Mouse (Mus musculus) hindbrain, embryonic 10.5 days (tissue): ENCODE results near the gene Poc1b. TPM values are rescaled to one million over a fixed set of nuclear protein-coding genes. Genes with fewer than 3 reads are reported as not detected.
A peak's percentile ranks its signal among the peaks of the same experiment; 100 is the strongest.

Source experiments
- DNase-seq: peaks from one replicate; pipeline ENCODE4 v3.0.0-alpha.2; 2017; ENCODE audit warnings: low spot score
- H3K27ac ChIP-seq: fragments of 300-500 bp; sonication (generic); 2 replicates; pipeline ENCODE4 v1.5.1; 2016; ENCODE audit warnings: mild to moderate bottlenecking, moderate library complexity
- H3K27me3 ChIP-seq: fragments of 300-500 bp; sonication (generic); 2 replicates; pipeline ENCODE4 v1.6.1; 2016; ENCODE audit warnings: mild to moderate bottlenecking; ENCODE audit not compliant: poor library complexity, insufficient read depth, severe bottlenecking
- H3K36me3 ChIP-seq: fragments of 300-500 bp; sonication (generic); 2 replicates; pipeline ENCODE4 v1.6.1; 2016; ENCODE audit warnings: mild to moderate bottlenecking, moderate library complexity
- H3K4me1 ChIP-seq: fragments of 300-500 bp; sonication (generic); replicated peaks from 2 replicates; pipeline ENCODE4 v1.6.1; 2016; ENCODE audit warnings: mild to moderate bottlenecking
- H3K4me3 ChIP-seq: fragments of 300-500 bp; sonication (generic); 2 replicates; pipeline ENCODE4 v1.5.1; 2016; ENCODE audit warnings: mild to moderate bottlenecking, moderate library complexity
- H3K9me3 ChIP-seq: fragments of 300-500 bp; sonication (generic); 2 replicates; pipeline ENCODE4 v1.6.1; 2016; ENCODE audit warnings: mild to moderate bottlenecking, moderate library complexity
- WGBS: fragments of 180-500 bp; shearing (Covaris S2); methylation state at CpG from one replicate; pipeline ENCODE4 v1.1.7; 2016; 5-methylcytosine and 5-hydroxymethylcytosine counted together
- polyA plus RNA-seq: library from polyadenylated mRNA; unstranded; fragments of >200 nt; fragmentation: Nextera tagmentation; extraction: Ambion mirVana; gene quantifications from 2 replicates; pipeline ENCODE4 v1.2.1, GENCODE M21; 2016

Poc1b gene
- polyA plus RNA-seq: 27.6 and 33.4 TPM in 2 replicates

DNA sequence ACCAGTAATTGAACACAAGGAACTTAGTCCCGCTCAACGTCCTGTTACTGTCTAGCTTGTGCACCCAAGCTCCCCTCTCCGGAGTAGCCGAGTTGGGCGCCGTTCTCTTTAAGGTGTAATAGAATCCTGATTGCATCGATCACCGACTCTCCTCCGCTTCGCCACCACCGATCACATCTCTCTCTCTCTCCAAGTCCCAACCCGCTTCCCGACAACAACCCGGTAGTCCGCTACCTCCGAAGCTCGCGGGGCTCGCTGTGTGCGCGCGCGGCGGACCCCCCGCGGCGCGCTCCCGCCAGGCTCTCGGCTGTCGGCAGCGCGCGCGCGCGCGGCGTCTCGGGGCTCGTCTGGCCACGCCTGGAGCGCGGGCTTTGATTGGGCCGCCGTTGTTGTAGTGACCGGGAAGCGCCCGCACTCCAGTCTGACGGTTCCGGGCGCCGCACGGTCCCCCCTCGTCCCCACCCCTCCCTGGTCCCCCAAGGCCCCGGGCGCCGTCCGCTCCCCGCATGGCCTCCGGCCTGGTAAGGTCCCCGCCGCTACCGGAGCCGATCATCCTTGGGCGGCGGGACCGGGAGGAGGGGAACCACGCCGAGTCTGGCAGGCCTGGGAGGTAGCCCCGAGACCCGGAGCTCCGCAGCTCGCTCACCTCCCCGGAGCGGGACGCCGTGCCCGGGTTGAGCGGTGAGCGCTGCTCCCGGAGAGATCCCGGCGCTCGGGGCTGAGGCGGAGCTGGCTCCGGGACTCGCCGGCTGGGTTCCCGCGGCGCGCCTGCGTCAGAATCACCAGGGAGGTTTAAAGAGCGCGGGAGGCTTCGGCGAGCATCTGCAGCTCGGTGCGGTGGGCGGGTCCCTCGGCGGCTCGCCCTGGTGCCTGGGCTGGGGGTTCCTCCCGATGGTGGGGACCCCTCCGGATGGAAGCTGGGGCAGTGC, at the start of gene Poc1b:
Gene Poc1b (plus strand): TSS at position 334 of the 929 bp plus-strand sequence.
- DNase-seq: peak; percentile 91

DNA sequence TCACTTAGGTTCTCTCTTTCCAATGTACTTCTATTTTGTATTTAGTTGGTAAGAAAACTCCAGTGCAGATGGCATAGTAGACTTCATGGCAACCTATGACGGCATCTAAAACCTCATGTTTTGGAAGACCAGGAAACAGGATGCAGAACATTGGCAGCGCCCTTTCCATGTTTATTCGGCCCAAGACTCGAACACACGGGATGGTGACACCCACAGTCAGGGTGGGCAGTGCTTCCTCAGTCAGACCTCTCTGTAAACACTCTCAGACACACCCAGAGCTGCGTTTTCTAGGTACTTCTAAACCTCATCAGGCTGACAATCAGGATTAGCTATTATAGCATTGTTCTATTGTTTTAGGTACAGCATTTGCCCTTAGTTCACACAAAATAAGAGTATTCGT, 46.2 kb upstream of the Poc1b start:
- H3K4me1 ChIP-seq: no peaks in the 10 kb centered on the region
- no peaks in the 10 kb centered on the region for H3K36me3 ChIP-seq
- WGBS: 88% methylated on average over 7 of the region's 7 CpGs
- DNase-seq: no peak
- H3K9me3 ChIP-seq: no peaks in the 10 kb centered on the region
- no peak overlapping the region for H3K27ac ChIP-seq
- no peak overlapping the region for H3K4me3 ChIP-seq
- H3K27me3 ChIP-seq: no peaks in the 10 kb centered on the region

More for the DNA sequence above, at the start of gene Poc1b:
- Histone ChIP-seq H3K36me3 (peaks cover 35% of the 10 kb centered on the region), H3K4me3 (peak within 1 kb of the TSS; percentile 97), H3K4me1 (peaks cover 24% of the 10 kb centered on the region), H3K9me3 (0 out of 2 replicates have a peak, but pooled peaks cover 3% of the 10 kb centered on the region), H3K27me3 (no peaks in the 10 kb centered on the region), H3K27ac (peak within 1 kb of the TSS; percentile 96)
- under 1% methylated on average over 106 of the region's 106 CpGs for WGBS

DNA sequence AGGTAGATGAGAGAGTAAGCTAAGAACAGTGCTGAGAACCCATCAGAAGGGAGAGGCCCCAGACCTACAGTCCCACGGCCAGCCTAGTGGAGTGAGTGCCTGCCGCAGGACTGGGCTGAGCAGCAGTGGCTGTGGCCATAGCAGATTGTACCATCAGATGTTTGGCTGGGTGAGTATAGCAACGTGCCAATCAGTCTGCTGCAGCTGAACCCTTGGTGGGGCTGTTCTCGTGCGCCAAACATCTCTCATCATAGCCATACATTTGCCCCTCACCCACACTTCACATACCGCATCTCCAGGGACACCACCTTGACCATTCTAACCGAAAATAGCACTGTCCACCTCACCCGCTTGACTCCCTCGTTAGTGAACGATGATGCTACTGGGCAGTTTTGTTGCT, 45.4 kb upstream of the Poc1b start:
- Histone ChIP-seq H3K27ac (no peak overlapping the region), H3K36me3 (no peaks in the 10 kb centered on the region), H3K9me3 (no peaks in the 10 kb centered on the region), H3K4me3 (no peak overlapping the region), H3K4me1 (no peaks in the 10 kb centered on the region), H3K27me3 (no peaks in the 10 kb centered on the region)
- DNase-seq: no peak
- 93% methylated on average over 10 of the region's 10 CpGs for WGBS

GRCm38 (mm10) chr10:99062546-99062945, 44.3 kb upstream of the Poc1b start:
- Histone ChIP-seq H3K9me3 (no peaks in the 10 kb centered on the region), H3K4me3 (no peak overlapping the region), H3K4me1 (no peaks in the 10 kb centered on the region), H3K27ac (no peak overlapping the region), H3K36me3 (no peaks in the 10 kb centered on the region), H3K27me3 (no peaks in the 10 kb centered on the region)
- DNase-seq: no peak
- 88% methylated on average over 5 of the region's 5 CpGs for WGBS

- peak; percentile 15 for DNase-seq
- WGBS: 74% methylated on average over 18 of the region's 18 CpGs
- Histone ChIP-seq H3K27ac (no peak overlapping the region), H3K4me1 (0 out of 2 replicates have a peak, but pooled peaks cover 3% of the 10 kb centered on the region), H3K36me3 (no peaks in the 10 kb centered on the region), H3K9me3 (no peaks in the 10 kb centered on the region), H3K4me3 (no peak overlapping the region), H3K27me3 (no peaks in the 10 kb centered on the region)
These were observed 30.5 kb upstream of the Poc1b start for GRCm38 (mm10) chr10:99076113-99076895.

- no peaks in the 10 kb centered on the region for H3K36me3 ChIP-seq
- no peak for DNase-seq
- no peaks in the 10 kb centered on the region for H3K27me3 ChIP-seq
- H3K27ac ChIP-seq: no peak overlapping the region
- H3K9me3 ChIP-seq: no peaks in the 10 kb centered on the region
- no peak overlapping the region for H3K4me3 ChIP-seq
- 78% methylated on average over 2 of the region's 2 CpGs for WGBS
- 0 out of 2 replicates have a peak, but pooled peaks cover 3% of the 10 kb centered on the region for H3K4me1 ChIP-seq
These were observed 28.2 kb upstream of the Poc1b start for GRCm38 (mm10) chr10:99078621-99079020.

DNA sequence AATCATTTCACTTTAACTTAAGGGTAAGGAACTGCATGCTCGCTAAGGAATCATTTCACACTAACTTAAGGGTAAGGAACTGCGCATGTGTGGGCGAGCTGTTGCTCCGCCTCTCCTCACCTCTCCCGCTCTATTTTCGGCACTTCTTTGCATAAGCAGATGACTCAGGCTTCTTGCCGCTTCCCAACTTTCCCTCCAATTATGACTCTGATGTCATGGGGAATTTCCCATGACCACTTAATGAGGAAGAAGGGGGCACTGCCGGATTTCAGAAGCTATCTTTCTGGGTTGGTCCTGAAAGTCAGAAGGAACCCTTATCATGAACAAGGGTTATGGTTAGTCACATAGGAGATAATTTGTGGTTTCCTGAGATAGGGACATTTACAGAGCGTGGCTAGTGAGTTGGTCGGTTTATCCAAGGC, 25.3 kb upstream of the Poc1b start:
- WGBS: 88% methylated on average over 10 of the region's 10 CpGs
- Histone ChIP-seq H3K4me3 (no peak overlapping the region), H3K27ac (no peak overlapping the region), H3K36me3 (no peaks in the 10 kb centered on the region), H3K9me3 (no peaks in the 10 kb centered on the region), H3K27me3 (no peaks in the 10 kb centered on the region), H3K4me1 (no peaks in the 10 kb centered on the region)
- no peak for DNase-seq

GRCm38 (mm10) chr10:99083431-99084003, 23.3 kb upstream of the Poc1b start:
- Histone ChIP-seq H3K36me3 (no peaks in the 10 kb centered on the region), H3K27ac (no peak overlapping the region), H3K9me3 (no peaks in the 10 kb centered on the region), H3K27me3 (no peaks in the 10 kb centered on the region), H3K4me1 (no peaks in the 10 kb centered on the region), H3K4me3 (no peak overlapping the region)
- no peak for DNase-seq
- 87% methylated on average over 14 of the region's 14 CpGs for WGBS

DNA sequence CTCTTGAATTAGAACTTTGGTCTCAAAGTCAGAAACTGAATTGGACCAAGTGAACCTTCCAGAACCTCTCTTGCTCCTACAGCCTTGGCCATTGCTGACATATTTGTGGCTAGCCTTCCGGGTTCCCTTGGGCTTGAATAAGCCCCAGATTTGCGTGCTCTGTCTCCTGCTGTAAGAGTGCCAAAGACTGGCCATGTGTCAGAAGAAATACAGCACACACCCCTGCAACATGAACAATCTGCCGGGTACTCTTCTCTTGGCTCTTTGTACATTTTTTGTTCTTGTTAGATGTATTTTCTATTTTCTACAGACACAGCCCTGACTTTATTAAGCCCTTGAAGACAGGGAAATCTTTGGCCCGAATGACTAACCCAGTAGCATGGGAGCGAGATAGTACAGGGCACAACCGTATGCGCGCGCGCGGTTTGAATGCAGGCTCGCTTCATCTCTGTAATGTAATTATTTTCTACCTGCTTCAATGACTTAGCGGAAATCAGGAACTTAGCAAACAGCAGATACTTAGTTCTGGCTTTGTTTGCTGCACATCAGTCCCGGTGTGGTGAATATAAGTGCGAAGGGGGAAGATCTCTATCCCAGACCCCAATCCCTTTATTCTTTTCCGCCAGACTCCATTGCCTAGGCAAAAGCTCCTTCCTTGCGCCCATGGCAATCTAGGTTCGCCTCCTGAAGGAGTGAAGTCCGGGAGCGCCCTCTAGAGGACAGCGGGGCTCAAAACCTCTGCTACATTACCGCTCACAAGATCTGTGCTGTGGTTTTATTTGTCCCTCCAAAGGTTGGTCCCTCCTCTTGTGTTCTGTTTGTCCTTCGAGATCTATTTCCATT, 22.2 kb upstream of the Poc1b start:
- H3K4me1 ChIP-seq: no peaks in the 10 kb centered on the region
- no peaks in the 10 kb centered on the region for H3K36me3 ChIP-seq
- no peaks in the 10 kb centered on the region for H3K27me3 ChIP-seq
- H3K4me3 ChIP-seq: no peak overlapping the region
- WGBS: 50% methylated on average over 23 of the region's 23 CpGs
- H3K27ac ChIP-seq: no peak overlapping the region
- peak; percentile 87 for DNase-seq
- H3K9me3 ChIP-seq: no peaks in the 10 kb centered on the region

GRCm38 (mm10) chr10:99085240-99085587, 21.6 kb upstream of the Poc1b start:
- Histone ChIP-seq H3K9me3 (no peaks in the 10 kb centered on the region), H3K27ac (no peak overlapping the region), H3K4me3 (no peak overlapping the region), H3K4me1 (no peaks in the 10 kb centered on the region), H3K27me3 (no peaks in the 10 kb centered on the region), H3K36me3 (no peaks in the 10 kb centered on the region)
- 62% methylated on average over 6 of the region's 6 CpGs for WGBS
- no peak for DNase-seq

DNA sequence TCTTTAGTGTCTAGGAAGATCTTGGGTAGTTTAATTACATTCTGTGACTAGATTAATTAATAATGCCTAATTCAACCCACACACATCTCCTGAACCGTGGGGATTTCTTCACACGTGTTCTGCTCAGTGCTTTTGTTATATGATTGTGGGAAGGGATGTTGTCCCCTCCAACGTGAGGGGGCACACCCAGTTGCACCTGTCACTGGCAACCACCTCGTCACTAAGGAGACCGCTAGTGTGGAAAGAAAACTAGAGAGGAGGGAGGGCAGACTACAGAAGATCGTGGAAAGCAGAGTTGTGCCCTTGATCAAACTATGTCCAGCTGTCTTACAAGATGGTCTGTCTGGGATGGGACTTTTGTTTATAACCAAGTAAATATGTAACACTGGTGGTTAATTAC, 20.8 kb upstream of the Poc1b start:
- H3K27me3 ChIP-seq: no peaks in the 10 kb centered on the region
- H3K36me3 ChIP-seq: no peaks in the 10 kb centered on the region
- no peak overlapping the region for H3K27ac ChIP-seq
- no peak for DNase-seq
- no peak overlapping the region for H3K4me3 ChIP-seq
- H3K9me3 ChIP-seq: no peaks in the 10 kb centered on the region
- 73% methylated on average over 6 of the region's 6 CpGs for WGBS
- H3K4me1 ChIP-seq: no peaks in the 10 kb centered on the region

DNA sequence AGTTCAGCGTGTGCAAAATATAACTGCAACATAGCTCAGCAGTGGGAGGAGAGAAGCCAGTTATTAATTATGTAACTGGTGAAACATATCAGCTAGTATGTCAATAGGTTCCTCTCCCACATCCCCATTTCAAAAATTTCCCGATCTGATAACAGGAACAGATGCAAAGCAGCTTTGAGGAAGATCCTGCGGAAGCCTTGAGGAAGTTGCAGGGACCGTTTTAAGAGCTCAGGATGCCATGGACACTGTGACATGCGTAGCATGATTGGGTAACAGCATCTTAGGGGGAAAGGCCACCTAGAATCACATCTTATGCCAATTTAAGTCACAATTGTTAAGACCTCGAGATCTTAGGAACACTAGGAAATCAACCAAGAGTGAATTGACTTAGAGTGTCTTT, 16.9 kb upstream of the Poc1b start:
- Histone ChIP-seq H3K9me3 (no peaks in the 10 kb centered on the region), H3K4me1 (no peaks in the 10 kb centered on the region), H3K27me3 (no peaks in the 10 kb centered on the region), H3K36me3 (no peaks in the 10 kb centered on the region), H3K27ac (no peak overlapping the region), H3K4me3 (no peak overlapping the region)
- DNase-seq: no peak
- 88% methylated on average over 6 of the region's 6 CpGs for WGBS
